Mouse (Mus musculus) thymus, postnatal 10 days (tissue): ENCODE measurements around the gene Kif27.
"Not testable (repeated sequence)": the region's sequence is repeated elsewhere in the genome, so short reads cannot be mapped to it uniquely, and the experiment has no call there.

Experiments
- DNase-seq, 2 experiments: peaks; one replicate each; pipeline ENCODE4 v3.0.0; 2021; ENCODE audit warnings: low spot score in 2 of 2

Kif27 gene

DNA sequence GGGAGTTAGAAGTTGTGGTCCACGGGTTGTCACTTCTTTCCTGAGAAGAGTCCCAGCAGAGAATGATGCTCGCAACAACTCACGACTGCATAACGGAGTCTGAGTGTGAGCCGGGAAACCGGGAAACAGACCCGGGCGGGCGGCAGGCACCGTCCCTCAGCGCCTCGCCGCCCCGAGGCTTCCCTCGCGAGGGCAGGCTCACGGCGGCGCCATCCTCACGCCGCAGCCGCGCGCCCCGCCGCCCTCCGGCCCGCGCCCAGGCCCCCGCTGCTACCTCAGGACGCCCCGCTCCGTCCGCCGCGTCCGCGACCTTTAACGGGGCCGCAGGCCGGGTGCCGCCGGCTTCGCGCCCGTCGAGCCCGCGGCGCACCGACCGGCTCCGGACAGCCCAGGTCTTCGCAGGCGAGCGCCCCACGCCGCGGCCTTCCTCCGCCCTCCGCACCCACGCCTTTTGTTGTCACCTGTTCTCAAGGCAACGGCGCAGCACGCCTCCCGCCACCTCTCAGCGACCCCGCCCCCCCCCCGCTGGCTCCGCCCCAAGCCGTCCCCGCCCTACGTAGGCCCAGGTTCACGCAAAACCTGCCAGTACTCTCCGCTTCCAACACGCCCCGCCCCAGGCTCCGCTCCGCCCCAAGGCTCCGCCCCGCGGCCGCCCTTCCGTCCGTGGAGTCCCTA is at the start of gene Kif27:
Gene Kif27 (minus strand): TSS at position 494 of the 675 bp plus-strand sequence.
- peak; percentile 81 to 83 for DNase-seq

DNA sequence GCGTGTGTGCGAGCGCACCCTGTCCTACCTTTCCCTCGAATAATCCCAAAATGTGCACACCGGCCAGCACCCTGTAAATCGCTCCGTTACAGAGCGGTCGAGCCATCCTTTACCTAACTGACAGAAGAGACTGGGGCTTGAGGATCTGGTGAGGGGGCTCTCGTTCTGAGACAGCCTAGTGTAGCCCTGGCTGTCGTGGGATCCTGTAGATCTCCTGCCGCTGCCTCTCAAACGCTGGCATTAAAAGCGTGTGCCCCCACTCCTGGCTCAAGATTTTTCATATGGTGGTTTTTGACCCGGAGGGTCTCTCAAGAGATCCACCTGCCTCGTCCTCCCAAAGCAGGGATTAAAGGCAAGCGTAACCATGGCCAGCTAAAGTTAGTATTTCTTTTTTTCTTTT is 44.3 kb upstream of the Kif27 start, which contains the start of gene Hnrnpk:
Gene Hnrnpk (minus strand): TSS at position 101 of the 400 bp plus-strand sequence.
- not testable (repeated sequence) for DNase-seq

GRCm38 (mm10) chr13:58402744-58403110 is 43.8 kb upstream of the Kif27 start:
- peak in 1 of 2 experiments; percentile 84 for DNase-seq

- DNase-seq = peak; percentile 97 to 98
Observed at GRCm38 (mm10) chr13:58402003-58402743, 43.3 kb upstream of the Kif27 start, which contains the start of gene Rmi1. Gene Rmi1 (plus strand): TSS chr13:58402248.

DNA sequence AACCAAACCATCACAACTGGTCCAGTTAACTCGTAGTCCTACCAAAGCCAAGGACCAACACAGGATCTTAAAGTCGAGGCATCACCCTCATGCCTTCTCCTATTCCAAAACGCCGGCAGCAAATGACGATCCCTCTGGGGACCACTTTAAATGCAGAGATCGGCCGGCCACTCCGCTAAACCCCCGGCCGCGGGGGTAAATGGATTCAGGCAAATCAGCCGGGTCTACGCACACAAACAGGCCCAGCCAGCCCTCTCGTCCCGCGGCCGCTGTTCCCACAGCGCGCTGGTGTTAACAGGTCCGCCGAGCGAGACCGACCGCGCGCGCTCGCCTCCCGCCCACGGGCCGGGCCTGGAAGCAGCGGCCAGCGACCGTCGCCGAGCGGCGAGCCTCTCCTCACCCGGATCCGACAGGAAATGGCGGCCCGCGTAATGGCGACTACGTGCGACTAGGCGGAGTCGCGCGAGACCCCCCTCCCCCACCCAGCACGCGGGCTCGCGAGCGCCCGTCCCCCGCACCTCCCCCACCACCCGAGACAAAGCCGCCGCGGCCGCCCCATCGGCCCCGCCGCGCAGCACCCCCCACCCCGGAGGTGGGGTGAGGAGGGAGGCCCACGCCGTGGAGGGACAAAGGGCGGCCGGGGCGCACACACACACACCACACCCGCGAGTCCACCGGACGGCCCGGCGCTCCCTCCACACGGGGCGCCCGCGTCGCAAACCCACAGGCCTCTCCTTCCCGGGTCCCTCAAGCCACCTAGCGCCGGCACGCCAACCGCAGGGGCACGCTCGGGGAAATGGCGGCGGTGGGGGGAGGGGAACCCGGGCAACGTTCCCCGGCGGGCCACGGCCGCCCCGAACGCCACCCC is 42.4 kb upstream of the Kif27 start:
- peak; percentile 72 to 80 for DNase-seq

GRCm38 (mm10) chr13:58400576-58400975 is 41.7 kb upstream of the Kif27 start:
- DNase-seq = no peak

DNA sequence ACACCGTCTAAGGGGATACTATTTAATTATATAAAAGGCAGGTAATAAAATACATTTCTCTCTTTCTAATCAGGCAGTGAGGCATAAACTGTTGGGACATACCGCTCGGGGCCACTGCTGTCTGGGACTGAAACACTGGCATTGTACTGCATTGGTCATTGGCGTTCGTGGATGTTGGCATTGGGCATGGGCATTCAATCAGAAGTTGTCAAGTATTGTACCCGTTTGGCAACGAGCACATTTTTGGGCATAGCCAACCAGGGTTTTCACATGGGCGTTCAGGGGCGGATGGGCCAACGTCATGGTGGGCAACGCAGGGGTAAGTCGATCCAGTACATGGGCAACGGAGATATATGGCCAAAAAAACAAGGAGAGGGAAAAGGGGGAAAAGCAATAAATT is 38.7 kb upstream of the Kif27 start:
- peak in 1 of 2 experiments; percentile 3 for DNase-seq

GRCm38 (mm10) chr13:58394392-58394791 is 35.5 kb upstream of the Kif27 start:
- DNase-seq = peak in 1 of 2 experiments; percentile 3

DNA sequence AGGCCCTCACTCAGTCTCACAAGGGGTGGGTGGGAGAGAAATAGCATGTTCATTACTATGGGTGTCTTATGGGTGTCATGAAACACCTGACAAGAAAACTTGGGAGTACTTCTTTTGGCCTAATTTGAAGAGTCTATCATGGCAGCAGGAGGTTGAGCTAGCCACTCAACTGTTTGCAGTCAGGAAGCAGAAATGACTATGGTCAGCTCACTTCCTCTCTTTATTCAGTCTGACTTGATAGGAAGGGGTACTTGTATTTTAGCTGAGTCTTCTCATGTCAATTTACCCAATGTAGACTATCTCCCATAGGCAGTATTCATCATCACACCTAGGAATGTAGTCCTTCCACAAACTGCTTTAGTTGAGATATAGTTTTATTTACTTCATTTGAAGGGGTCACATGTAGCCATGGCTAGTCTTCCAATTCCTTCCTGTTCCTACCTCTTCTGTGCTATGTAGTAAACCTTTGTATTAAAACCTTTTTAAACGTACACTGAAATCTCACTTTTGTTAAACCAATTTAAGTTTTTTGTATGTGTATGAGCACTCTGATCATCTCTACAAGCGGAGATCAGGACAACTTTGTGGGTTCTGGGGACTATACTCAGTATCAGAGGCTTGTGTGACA is 30.5 kb upstream of the Kif27 start:
- DNase-seq = no peak

GRCm38 (mm10) chr13:58388379-58388778 is 29.5 kb upstream of the Kif27 start:
- no peak for DNase-seq

GRCm38 (mm10) chr13:58387948-58388347 is 29.0 kb upstream of the Kif27 start:
- DNase-seq = peak; percentile 73 to 83

DNA sequence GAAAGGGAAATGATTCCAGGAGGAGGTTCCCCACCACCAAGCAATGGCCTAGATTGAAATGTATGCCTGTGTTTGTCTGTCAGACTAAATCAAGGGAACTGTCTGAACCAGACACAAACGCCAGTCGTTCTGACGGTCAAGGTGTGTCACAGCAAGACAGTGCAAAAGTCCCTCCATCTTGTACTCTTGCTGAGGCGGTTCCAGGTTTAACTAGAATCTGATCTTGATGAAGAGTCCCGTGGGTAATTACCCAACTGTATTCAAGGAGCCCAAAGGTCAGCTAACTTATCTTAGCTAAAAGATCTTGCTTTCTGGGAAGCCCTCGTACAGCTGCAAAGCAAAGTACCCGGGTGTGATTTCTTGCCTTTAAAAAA is 26.6 kb upstream of the Kif27 start:
- no peak for DNase-seq

DNA sequence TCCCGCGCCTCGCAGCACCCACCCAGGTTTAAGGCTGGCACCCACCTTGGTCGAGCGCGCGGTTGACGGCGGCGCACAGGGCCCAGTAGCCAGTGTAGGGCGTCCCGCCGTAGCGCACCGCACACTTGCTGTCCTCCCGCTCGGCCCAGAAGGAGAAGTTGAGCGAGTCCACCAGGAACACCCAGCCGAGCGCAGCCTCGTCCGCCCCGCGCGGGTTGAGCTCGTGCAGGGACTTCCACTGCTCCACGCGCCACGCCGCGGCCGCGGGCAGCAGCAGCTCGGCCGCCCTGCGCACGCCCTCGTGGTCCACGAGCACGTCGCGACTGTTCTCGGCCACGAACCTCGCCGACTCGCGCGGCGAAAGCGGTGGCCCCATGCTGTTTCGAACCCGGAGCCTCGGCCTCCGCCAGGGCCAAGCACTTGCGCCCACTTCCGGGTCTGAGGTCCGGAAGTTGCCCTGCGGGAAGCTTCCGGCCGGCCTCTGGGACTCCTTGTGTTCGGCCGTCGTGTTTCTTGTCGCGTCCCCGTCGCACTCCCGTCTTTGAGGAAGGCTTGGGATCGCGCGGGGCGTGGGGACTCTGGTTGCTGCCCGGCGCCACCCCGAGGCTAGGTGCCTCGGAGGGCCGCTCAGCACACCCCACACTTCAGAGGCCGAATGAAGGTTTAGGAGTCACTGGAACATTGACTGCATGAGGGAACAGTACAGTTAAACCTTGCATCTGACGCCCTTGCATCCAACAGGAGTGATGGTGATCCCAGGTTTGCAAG is 26.0 kb upstream of the Kif27 start, which contains the start of gene 2210016F16Rik:
Gene 2210016F16Rik (minus strand): TSS at position 447 of the 768 bp plus-strand sequence.
- DNase-seq = peak; percentile 44 to 54

GRCm38 (mm10) chr13:58384371-58384770 is 25.4 kb upstream of the Kif27 start:
- DNase-seq = no peak

DNA sequence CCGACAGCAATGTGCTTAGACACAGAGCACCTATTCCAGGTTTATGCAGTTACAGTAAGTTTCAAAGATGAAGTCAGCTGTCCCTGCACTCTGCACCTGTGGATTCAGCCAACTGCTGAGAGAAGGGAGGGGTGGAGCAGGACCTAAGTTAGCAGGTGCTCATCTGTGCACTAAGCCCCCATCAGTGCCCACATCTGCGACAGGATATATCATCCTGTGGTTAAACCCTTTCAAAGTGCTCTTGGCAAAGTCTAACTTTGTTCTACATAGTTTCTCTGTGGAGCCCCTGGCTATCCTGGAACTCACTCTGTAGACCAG is 14.2 kb upstream of the Kif27 start:
- DNase-seq = peak; percentile 39 to 58

DNA sequence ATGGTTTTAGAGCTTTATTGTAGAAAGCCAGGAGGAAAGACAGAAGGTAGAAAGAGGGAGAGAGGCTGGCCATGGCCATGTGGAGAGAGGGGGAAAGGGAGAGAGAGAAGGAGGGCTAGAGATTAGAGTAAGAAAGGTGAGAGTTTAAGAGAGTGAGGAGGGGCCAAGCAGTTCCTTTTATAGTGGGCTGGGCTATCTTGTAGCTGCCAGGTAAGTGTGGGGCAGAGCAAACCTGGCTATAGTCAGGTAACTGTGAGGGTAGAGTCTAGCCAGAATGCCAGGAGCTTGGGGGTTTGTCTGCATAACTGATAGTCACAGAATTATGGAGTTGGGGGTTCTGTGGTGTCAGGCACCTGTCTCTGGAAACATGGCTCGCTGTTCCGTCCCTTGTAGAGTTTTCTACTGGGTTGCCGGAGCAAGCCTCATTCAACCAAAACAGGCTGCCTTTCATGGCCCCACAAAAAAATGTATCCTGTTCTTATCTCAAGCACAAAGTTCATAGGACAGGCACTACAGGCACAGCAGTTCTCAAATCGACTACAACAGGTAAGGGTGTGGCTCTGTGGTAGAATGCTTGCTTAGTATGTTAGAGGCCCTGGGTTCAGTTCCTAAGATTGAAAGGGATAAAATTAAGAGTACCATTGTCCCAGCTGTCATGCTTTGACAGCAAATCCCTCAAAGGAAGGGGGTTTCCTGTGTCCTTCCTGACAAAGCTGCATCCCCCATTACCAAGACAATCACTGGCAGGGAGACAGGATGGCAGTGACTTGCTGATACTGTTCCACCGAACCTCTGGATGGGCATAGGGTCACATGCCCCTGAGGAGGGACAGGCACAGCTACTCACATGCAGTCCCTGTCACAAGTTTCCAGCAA is 13.6 kb upstream of the Kif27 start:
- DNase-seq = no peak

- no peak for DNase-seq
Observed at GRCm38 (mm10) chr13:58368835-58369234, 9.9 kb upstream of the Kif27 start.

DNA sequence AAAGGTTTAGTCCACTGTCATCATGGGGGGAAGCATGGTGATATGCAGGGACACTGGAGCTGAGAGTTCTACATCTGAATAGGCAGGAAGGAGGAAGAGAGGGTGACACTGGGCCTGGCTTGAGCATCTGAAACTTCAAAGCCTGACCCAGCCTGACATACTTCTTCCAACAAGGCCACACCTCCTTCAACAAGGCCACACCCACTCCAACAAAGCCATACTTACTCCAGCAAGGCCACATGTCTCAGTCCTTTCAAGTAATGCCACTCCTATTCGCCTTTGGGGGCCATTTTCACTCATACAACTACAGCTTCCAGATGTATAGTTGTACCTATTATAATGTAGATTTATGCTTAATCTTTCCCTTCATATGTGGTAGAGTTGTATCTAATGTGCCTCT is 8.7 kb upstream of the Kif27 start:
- DNase-seq = no peak

GRCm38 (mm10) chr13:58366373-58366772 is 7.5 kb upstream of the Kif27 start:
- no peak for DNase-seq

DNA sequence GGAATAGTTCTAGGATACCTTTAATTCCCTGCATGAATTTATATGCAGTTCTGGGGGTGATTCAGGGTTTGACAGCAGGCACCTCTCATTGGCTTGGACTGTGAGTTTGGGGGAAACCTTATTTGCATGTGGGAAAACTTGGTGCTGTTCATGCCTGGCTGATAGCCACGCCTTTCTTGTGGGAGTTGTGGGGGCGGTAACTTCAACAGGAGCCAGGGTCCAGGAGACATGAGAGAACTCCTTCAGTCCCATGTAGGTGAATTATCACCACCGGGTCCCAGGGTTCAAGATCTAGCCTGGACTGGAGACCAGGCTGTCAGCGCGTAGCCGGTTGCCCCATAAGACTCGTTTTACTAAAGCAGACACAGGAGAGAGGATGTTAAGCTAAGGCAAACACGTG is 6.3 kb upstream of the Kif27 start:
- not testable (repeated sequence) for DNase-seq
